Mouse (Mus musculus) MEL (cell line): ENCODE data around the gene Rps11.
A peak's percentile ranks its signal among the peaks of the same experiment; 100 is the strongest.

Source experiments
- MAZ ChIP-seq: IDR thresholded peaks from 2 replicates; pipeline ENCODE4 v1.6.1; 2012; ENCODE audit warnings: low read depth, mild to moderate bottlenecking, inconsistent platforms, low read length, improper control_type of control experiment
- POLR2A ChIP-seq, 2 experiments: IDR thresholded peaks; 2 replicates each; pipeline ENCODE4 v1.6.1; 2011 to 2012; ENCODE audit warnings: low read length in 2 of 2, mild to moderate bottlenecking in 2 of 2, control low read depth in 1 of 2, improper control_type of control experiment in 1 of 2, low read depth in 1 of 2, moderate library complexity in 1 of 2; ENCODE audit not compliant: control insufficient read depth in 1 of 2, insufficient read depth in 1 of 2, poor library complexity in 1 of 2

DNA sequence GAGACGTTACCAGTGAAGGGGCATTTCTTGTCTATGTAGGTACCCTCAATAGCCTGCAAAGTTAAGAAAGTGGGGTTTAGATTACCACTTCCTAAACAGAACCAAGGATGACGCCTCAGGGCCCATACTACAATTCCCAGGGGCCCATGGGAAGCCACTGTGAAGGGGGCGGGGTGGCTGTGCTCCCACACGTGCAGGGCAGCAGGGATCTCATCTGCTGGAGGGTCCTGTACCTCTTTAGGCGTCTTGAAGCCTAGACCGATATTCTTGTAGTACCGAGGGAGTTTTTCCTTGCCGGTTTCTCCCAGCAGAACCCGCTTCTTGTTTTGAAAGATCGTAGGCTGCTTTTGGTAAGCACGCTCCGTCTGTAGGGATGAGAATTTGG is 1.1 kb downstream of the Rps11 start:
- TF ChIP-seq MAZ (no peak), POLR2A (IDR thresholded peaks at IDR 0.05; ENCODE audit: control insufficient read depth in 1 of 2, insufficient read depth in 1 of 2, low read depth in 1 of 2, low read length in 2 of 2, poor library complexity in 1 of 2) (peak; percentile 25 to 55; a peak in 2 of 4 replicates)
